Mouse (Mus musculus): ENCODE data around the gene Tbc1d9. TPM values are rescaled to one million over a fixed set of nuclear protein-coding genes. Genes with fewer than 3 reads are reported as not detected.

Tbc1d9 gene
- polyA plus RNA-seq, 1 experiment from 2014 or later = 1.1 TPM

DNA sequence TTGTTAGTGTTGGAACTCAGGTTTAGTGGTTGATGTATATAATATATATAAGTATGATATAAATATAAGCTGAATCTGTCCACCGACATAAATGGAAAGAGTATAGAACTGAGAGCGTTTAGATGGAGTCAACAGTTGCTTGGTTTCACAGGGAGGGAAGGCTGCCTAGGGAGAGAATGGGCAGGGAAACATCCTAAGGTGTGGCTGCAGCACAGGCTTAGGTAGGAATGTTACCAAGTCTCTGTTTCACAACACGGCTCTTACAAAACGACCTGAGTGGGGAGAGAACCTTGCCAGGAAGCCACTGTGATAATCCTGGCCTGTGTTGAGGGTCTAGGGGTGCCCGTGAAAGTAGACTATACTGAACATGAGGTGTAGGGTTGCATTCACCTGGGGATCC, 62.2 kb downstream of the Tbc1d9 start:
- Histone ChIP-seq H3K27ac (replicated peaks in 1 of 2; ENCODE audit: control insufficient read depth in 1 of 2, insufficient read depth in 1 of 2, low read depth in 2 of 2, low read length in 2 of 2) (no peak overlapping the region), H3K4me2 (ENCODE audit: low read length) (no peak overlapping the region), H3K9ac (ENCODE audit: low read length) (no peak overlapping the region), H3K4me3 (ENCODE audit: control insufficient read depth in 1 of 2, insufficient read depth in 1 of 2, low read depth in 1 of 2, low read length in 2 of 2) (no peak overlapping the region), H3K27me3 (ENCODE audit: control insufficient read depth, insufficient read depth, low read length) (no peaks in the 10 kb centered on the region), H3K9me3 (ENCODE audit: control insufficient read depth, low read length) (no peaks in the 10 kb centered on the region), H3K36me3 (ENCODE audit: control insufficient read depth, insufficient read depth, low read length) (no peaks in the 10 kb centered on the region), H3K4me1 (ENCODE audit: control insufficient read depth in 2 of 2, insufficient read depth in 2 of 2, low read length in 2 of 2) (no peaks in the 10 kb centered on the region)
- 77% methylated on average over 5 of the region's 5 CpGs for WGBS
- ATAC-seq (ENCODE audit: insufficient number of reproducible peaks, insufficient read depth, low FRiP score, low read depth) = no peak

DNA sequence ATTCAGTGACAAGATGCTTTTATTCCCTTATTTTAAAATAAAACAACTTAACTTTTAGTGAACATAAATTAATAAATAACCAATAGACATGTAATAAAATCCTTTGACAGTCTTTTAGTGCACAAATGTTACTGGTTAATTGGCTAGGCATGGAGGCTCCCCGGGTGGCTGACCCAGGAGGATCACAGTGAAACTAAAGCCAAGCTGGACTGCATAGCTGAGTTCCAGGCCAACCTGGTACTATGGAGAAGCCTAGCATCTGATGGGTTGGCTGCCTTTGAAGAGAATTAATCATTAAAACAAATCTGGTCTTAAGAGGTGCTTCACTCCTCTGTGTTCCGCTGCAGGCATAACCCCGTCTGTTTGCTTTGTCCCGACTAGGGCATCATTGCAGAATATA, 67.9 kb downstream of the Tbc1d9 start:
- H3K4me1 ChIP-seq (ENCODE audit: control insufficient read depth in 2 of 2, insufficient read depth in 2 of 2, low read length in 2 of 2) = no peaks in the 10 kb centered on the region
- no peaks in the 10 kb centered on the region for H3K27me3 ChIP-seq (ENCODE audit: control insufficient read depth, insufficient read depth, low read length)
- WGBS = 92% methylated on average over 4 of the region's 4 CpGs
- no peak overlapping the region for H3K4me3 ChIP-seq (ENCODE audit: control insufficient read depth in 1 of 2, insufficient read depth in 1 of 2, low read depth in 1 of 2, low read length in 2 of 2)
- H3K27ac ChIP-seq (replicated peaks in 1 of 2; ENCODE audit: control insufficient read depth in 1 of 2, insufficient read depth in 1 of 2, low read depth in 2 of 2, low read length in 2 of 2) = no peak overlapping the region
- H3K9ac ChIP-seq (ENCODE audit: low read length) = no peak overlapping the region
- no peak overlapping the region for H3K4me2 ChIP-seq (ENCODE audit: low read length)
- no peaks in the 10 kb centered on the region for H3K9me3 ChIP-seq (ENCODE audit: control insufficient read depth, low read length)
- no peak for ATAC-seq (ENCODE audit: insufficient number of reproducible peaks, insufficient read depth, low FRiP score, low read depth)
- H3K36me3 ChIP-seq (ENCODE audit: control insufficient read depth, insufficient read depth, low read length) = no peaks in the 10 kb centered on the region

DNA sequence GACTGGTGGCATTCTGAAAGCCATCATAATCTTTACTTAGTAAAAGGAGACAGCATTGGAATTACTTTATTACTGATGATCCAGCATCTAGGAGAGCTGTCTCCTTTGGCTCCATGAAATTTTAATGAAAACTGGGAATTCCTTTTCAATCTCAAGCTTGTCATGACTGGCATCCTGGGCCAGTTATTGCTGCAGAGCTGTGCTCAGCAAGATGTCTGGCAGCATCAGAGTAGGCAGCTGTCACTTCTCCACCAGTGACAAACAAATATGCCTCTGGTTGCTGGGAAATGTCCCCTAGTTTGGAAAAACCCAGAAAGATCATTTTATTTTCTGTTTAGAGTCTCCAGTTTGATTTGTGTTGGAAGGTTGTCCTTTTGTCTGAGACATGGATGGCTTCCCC, 74.2 kb downstream of the Tbc1d9 start:
- no peaks in the 10 kb centered on the region for H3K9me3 ChIP-seq (ENCODE audit: control insufficient read depth, low read length)
- no peak overlapping the region for H3K4me3 ChIP-seq (ENCODE audit: control insufficient read depth in 1 of 2, insufficient read depth in 1 of 2, low read depth in 1 of 2, low read length in 2 of 2)
- H3K36me3 ChIP-seq (ENCODE audit: control insufficient read depth, insufficient read depth, low read length) = no peaks in the 10 kb centered on the region
- ATAC-seq (ENCODE audit: insufficient number of reproducible peaks, insufficient read depth, low FRiP score, low read depth) = no peak
- H3K4me2 ChIP-seq (ENCODE audit: low read length) = no peak overlapping the region
- no peaks in the 10 kb centered on the region for H3K27me3 ChIP-seq (ENCODE audit: control insufficient read depth, insufficient read depth, low read length)
- H3K27ac ChIP-seq (replicated peaks in 1 of 2; ENCODE audit: control insufficient read depth in 1 of 2, insufficient read depth in 1 of 2, low read depth in 2 of 2, low read length in 2 of 2) = no peak overlapping the region
- H3K9ac ChIP-seq (ENCODE audit: low read length) = no peak overlapping the region
- peaks cover 7% of the 10 kb centered on the region in 2 experiments; a peak in 3 of 4 replicates for H3K4me1 ChIP-seq (ENCODE audit: control insufficient read depth in 2 of 2, insufficient read depth in 2 of 2, low read length in 2 of 2)

DNA sequence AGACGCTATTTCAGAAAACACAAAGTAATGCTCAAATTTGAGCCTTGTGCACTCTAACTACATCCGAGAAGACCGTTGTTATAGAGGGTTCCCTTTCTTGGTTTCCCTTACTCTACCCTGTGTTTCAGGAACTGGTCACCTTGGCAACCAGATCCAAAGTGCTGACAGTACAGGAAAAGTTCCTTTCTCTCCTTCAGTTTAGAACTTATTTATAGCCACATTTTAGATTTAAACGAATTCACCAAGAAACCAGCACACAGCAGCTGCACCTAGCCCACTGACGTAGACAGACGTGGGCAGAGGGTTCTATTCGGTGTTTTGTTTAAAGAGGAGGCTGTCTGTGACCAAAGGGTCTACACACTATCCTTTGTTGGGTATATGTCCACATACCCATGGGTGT, 79.0 kb downstream of the Tbc1d9 start:
- H3K9ac ChIP-seq (ENCODE audit: low read length) = no peak overlapping the region
- no peak overlapping the region for H3K4me3 ChIP-seq (ENCODE audit: control insufficient read depth in 1 of 2, insufficient read depth in 1 of 2, low read depth in 1 of 2, low read length in 2 of 2)
- H3K36me3 ChIP-seq (ENCODE audit: control insufficient read depth, insufficient read depth, low read length) = 0 out of 2 replicates have a peak, but pooled peaks cover 3% of the 10 kb centered on the region
- no peaks in the 10 kb centered on the region for H3K27me3 ChIP-seq (ENCODE audit: control insufficient read depth, insufficient read depth, low read length)
- 78% methylated on average over 7 of the region's 7 CpGs for WGBS
- H3K4me1 ChIP-seq (ENCODE audit: control insufficient read depth in 2 of 2, insufficient read depth in 2 of 2, low read length in 2 of 2) = peaks cover 7% of the 10 kb centered on the region in 2 experiments; a peak in 3 of 4 replicates
- H3K27ac ChIP-seq (replicated peaks in 1 of 2; ENCODE audit: control insufficient read depth in 1 of 2, insufficient read depth in 1 of 2, low read depth in 2 of 2, low read length in 2 of 2) = no peak overlapping the region
- no peak for ATAC-seq (ENCODE audit: insufficient number of reproducible peaks, insufficient read depth, low FRiP score, low read depth)
- H3K9me3 ChIP-seq (ENCODE audit: control insufficient read depth, low read length) = no peaks in the 10 kb centered on the region
- no peak overlapping the region for H3K4me2 ChIP-seq (ENCODE audit: low read length)

DNA sequence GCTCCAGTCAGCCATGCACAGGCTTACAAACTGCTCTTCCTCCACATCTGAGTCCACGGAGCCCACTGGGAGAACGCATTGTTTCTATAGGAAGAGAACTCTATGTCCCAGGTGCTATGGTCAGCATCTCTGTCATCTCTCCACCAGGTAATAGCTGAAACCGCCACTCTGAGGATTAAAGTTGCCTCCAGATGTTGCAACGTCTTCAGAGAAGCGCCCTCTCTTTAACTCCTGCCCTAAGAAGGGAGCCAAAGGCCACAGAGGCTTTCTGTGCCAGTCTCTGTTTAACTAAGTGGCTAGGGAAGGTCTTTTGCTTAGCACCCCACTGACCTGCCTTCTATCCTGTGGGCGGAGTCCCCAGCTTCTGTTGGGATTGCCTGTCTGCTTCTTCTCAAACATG, 85.7 kb downstream of the Tbc1d9 start:
- H3K4me1 ChIP-seq (ENCODE audit: control insufficient read depth in 2 of 2, insufficient read depth in 2 of 2, low read length in 2 of 2) = no peaks in the 10 kb centered on the region
- no peaks in the 10 kb centered on the region for H3K9me3 ChIP-seq (ENCODE audit: control insufficient read depth, low read length)
- no peaks in the 10 kb centered on the region for H3K27me3 ChIP-seq (ENCODE audit: control insufficient read depth, insufficient read depth, low read length)
- H3K9ac ChIP-seq (ENCODE audit: low read length) = no peak overlapping the region
- peaks cover 6% of the 10 kb centered on the region; the same call in 1 of the 2 replicates for H3K36me3 ChIP-seq (ENCODE audit: control insufficient read depth, insufficient read depth, low read length)
- no peak overlapping the region for H3K4me2 ChIP-seq (ENCODE audit: low read length)
- no peak overlapping the region for H3K4me3 ChIP-seq (ENCODE audit: control insufficient read depth in 1 of 2, insufficient read depth in 1 of 2, low read depth in 1 of 2, low read length in 2 of 2)
- no peak for ATAC-seq (ENCODE audit: insufficient number of reproducible peaks, insufficient read depth, low FRiP score, low read depth)
- WGBS = 88% methylated on average over 6 of the region's 6 CpGs
- H3K27ac ChIP-seq (replicated peaks in 1 of 2; ENCODE audit: control insufficient read depth in 1 of 2, insufficient read depth in 1 of 2, low read depth in 2 of 2, low read length in 2 of 2) = no peak overlapping the region

DNA sequence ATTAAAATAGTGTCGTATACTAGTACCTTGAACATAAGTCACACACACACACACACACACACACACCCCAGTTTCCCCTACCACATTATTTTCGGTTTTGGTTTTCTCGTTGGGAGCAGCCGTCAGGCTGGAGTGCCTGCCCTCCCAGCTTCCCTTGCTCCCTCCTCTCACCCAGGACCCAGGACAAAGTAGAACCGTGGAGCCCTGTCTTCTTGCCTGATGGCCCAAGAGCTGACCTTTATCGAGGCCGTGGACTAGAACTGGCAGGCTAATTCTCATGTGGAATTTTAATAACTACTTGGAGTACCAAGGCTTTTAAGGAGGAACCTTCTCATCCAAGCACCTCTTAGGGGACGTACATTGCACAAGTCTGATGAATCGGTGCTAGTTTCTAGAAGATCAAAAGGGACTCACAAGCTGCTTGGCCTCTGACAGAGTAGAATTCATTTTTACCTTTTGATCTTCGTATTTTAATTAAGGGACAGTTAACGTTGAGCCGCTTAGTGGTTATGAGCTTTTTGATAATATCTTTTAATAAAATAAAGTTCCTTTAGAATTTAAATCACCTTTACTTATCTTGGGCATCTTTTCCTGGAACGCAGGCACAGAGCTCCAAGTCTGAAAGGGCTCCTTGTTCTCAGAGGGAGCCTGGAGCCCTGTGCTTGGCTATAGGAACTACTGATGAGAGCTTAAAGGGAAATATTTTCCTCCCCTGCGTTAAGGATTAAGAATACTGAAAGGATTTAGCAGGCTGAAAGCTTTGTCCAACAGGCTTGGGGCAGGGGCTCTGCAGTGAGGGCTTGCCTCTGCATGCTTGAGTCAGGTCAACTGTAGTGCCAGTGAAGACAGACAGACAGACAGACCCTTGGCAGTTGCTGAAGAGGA, 86.5 kb downstream of the Tbc1d9 start:
- H3K4me3 ChIP-seq (ENCODE audit: control insufficient read depth in 1 of 2, insufficient read depth in 1 of 2, low read depth in 1 of 2, low read length in 2 of 2) = no peak overlapping the region
- H3K9ac ChIP-seq (ENCODE audit: low read length) = no peak overlapping the region
- peaks cover 6% of the 10 kb centered on the region; the same call in 1 of the 2 replicates for H3K36me3 ChIP-seq (ENCODE audit: control insufficient read depth, insufficient read depth, low read length)
- H3K4me1 ChIP-seq (ENCODE audit: control insufficient read depth in 2 of 2, insufficient read depth in 2 of 2, low read length in 2 of 2) = no peaks in the 10 kb centered on the region
- ATAC-seq (ENCODE audit: insufficient number of reproducible peaks, insufficient read depth, low FRiP score, low read depth) = no peak
- H3K9me3 ChIP-seq (ENCODE audit: control insufficient read depth, low read length) = no peaks in the 10 kb centered on the region
- 79% methylated on average over 14 of the region's 14 CpGs for WGBS
- no peak overlapping the region for H3K4me2 ChIP-seq (ENCODE audit: low read length)
- H3K27ac ChIP-seq (replicated peaks in 1 of 2; ENCODE audit: control insufficient read depth in 1 of 2, insufficient read depth in 1 of 2, low read depth in 2 of 2, low read length in 2 of 2) = no peak overlapping the region
- H3K27me3 ChIP-seq (ENCODE audit: control insufficient read depth, insufficient read depth, low read length) = no peaks in the 10 kb centered on the region

DNA sequence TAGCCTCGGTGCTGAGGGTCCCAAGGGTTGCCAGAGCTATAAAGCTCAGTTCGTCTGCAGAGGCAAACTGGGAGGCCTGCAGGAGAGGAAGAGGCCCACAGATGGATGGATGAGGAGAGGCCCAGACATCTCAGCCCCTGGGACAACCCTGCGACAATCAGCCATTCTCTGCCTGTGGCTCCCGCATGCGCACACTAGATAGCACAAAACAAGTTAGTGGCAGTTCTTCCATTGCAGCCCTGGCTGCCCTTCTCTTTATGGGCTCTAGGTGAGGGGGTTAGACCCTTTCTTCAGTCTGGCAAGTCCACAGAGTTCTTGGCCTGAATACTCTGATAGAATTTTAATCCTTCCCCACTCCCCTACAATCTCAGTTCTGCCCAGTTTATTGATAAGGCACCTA, 87.6 kb downstream of the Tbc1d9 start:
- no peak overlapping the region for H3K9ac ChIP-seq (ENCODE audit: low read length)
- peaks cover 6% of the 10 kb centered on the region; the same call in 1 of the 2 replicates for H3K36me3 ChIP-seq (ENCODE audit: control insufficient read depth, insufficient read depth, low read length)
- 64% methylated on average over 5 of the region's 5 CpGs for WGBS
- H3K27ac ChIP-seq (replicated peaks in 1 of 2; ENCODE audit: control insufficient read depth in 1 of 2, insufficient read depth in 1 of 2, low read depth in 2 of 2, low read length in 2 of 2) = no peak overlapping the region
- ATAC-seq (ENCODE audit: insufficient number of reproducible peaks, insufficient read depth, low FRiP score, low read depth) = peak; percentile 42; the same call in 1 of the 2 replicates
- no peak overlapping the region for H3K4me2 ChIP-seq (ENCODE audit: low read length)
- no peaks in the 10 kb centered on the region for H3K9me3 ChIP-seq (ENCODE audit: control insufficient read depth, low read length)
- no peaks in the 10 kb centered on the region for H3K27me3 ChIP-seq (ENCODE audit: control insufficient read depth, insufficient read depth, low read length)
- no peak overlapping the region for H3K4me3 ChIP-seq (ENCODE audit: control insufficient read depth in 1 of 2, insufficient read depth in 1 of 2, low read depth in 1 of 2, low read length in 2 of 2)
- no peaks in the 10 kb centered on the region for H3K4me1 ChIP-seq (ENCODE audit: control insufficient read depth in 2 of 2, insufficient read depth in 2 of 2, low read length in 2 of 2)
